Mouse (Mus musculus) layer of hippocampus, adult 6 months (tissue): Measurements from ENCODE around the gene Gm379. TPM values are rescaled to one million over a fixed set of nuclear protein-coding genes. Genes with fewer than 3 reads are reported as not detected.

Experiments used
- long read RNA-seq, 2 experiments: library from polyadenylated mRNA; unstranded; transcript quantifications; one replicate each; pipeline ENCODE4 v2.0.0; 2019 to 2020
- polyA plus RNA-seq: library from polyadenylated mRNA; unstranded; fragments of <200 nt; fragmentation: Nextera tagmentation; gene quantifications from 2 replicates; pipeline ENCODE4 v1.2.3, GENCODE M21; 2021

The Gm379 gene
- not detected in 2 replicates for polyA plus RNA-seq
- long read RNA-seq, experiment 1, result 0 reads
- long read RNA-seq, experiment 2, result 0 reads

GRCm38 (mm10) chrX:108664885-108665284 lies at the start of gene Gm379:
TSS of gene Gm379 (minus strand) at chrX:108664891.

Other genes with a start within 250 kb of the Gm379 start
- gene Brwd3, start 169.5 kb upstream of the Gm379 start, polyA plus RNA-seq, result 0.40 and 0.50 TPM in 2 replicates